ENCODE assay signal across 10 mouse cellular contexts in the genomic region with DNA sequence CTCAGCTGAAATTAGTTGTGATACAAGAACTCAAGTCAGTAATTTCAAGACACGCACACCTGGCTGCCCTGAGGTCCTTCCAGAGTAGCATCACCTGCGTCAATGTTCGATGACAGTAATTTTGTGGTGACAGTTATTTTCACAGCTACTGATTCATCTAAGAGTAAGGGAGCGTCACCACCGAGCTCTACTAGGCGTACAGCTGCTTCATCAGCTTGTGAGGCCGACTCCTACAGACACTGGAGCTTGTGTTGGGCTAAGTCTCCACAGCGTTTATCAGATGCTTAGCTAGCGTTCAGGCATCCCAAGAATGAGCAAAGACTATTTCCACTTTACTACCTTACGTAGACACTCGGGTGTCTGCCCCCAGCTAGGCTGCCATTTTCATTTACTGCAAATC.
"Had no signal": no experiment of that assay in that cellular context is flagged by ENCODE, and none has a peak within 500 bp of the region (broad histone marks: within the 10 kb centered on the region; RNA-seq: fewer than 3 reads in every experiment).

No protein-coding gene starts in this region.

- H3K4me2 ChIP-seq: limb, embryonic 12.5 days; limb, embryonic 15.5 days; liver, embryonic 11.5 days; lung, embryonic 15.5 days; midbrain, embryonic 11.5 days had no signal

- H3K9me3 ChIP-seq: limb, embryonic 12.5 days; limb, embryonic 15.5 days; lung, embryonic 15.5 days had no signal

- ATAC-seq: liver, postnatal 0 days had no signal

- H3K27me3 ChIP-seq: limb, embryonic 12.5 days; lung, embryonic 15.5 days had no signal

- H3K27ac ChIP-seq: kidney, postnatal 0 days; limb, embryonic 12.5 days; limb, embryonic 15.5 days; liver, embryonic 14.5 days; lung, embryonic 15.5 days had no signal

- DNase-seq: thymus, adult 18-20 months; thymus, postnatal 36 days had no signal

- H3K4me3 ChIP-seq: limb, embryonic 12.5 days; limb, embryonic 15.5 days; lung, embryonic 15.5 days had no signal

- H3K9ac ChIP-seq: limb, embryonic 12.5 days; limb, embryonic 15.5 days; liver, embryonic 14.5 days; liver, postnatal 0 days; lung, embryonic 15.5 days had no signal

- H3K36me3 ChIP-seq: limb, embryonic 12.5 days; limb, embryonic 15.5 days; lung, embryonic 15.5 days had no signal
